Mouse (Mus musculus) liver, embryonic 14.5 days (tissue): Measurements from ENCODE around the gene Kcna10.

ENCODE experiments used
- CTCF ChIP-seq: IDR thresholded peaks from 2 replicates; pipeline ENCODE4 v1.5.1; 2016; ENCODE audit warnings: antibody characterized with exemption, low read depth, control low read depth
- EP300 ChIP-seq: IDR thresholded peaks from 2 replicates; pipeline ENCODE4 v1.6.1; 2016; ENCODE audit warnings: antibody characterized with exemption, low read depth

GRCm38 (mm10) chr3:107180860-107181259 is 2.0 kb upstream of the Kcna10 start:
- TF ChIP-seq CTCF (no peak), EP300 (no peak)
